Mouse (Mus musculus) midbrain, embryonic 15.5 days (tissue): ENCODE data around the gene Lhfpl3. TPM values are rescaled to one million over a fixed set of nuclear protein-coding genes. Genes with fewer than 3 reads are reported as not detected.
"Not testable (repeated sequence)": the region's sequence is repeated elsewhere in the genome, so short reads cannot be mapped to it uniquely, and the experiment has no call there.

ENCODE experiments used
- ATAC-seq: fragments of 200-750 bp; cut with Nextera tagmentation; replicated peaks from 2 replicates; pipeline ENCODE4 v1.8.0; 2017; ENCODE audit warnings: moderate TSS enrichment
- H3K27ac ChIP-seq: fragments of 300-500 bp; sonication (generic); 2 replicates; pipeline ENCODE4 v1.5.1; 2015; ENCODE audit warnings: mild to moderate bottlenecking, inconsistent platforms
- H3K27me3 ChIP-seq: fragments of 300-500 bp; sonication (generic); replicated peaks from 2 replicates; pipeline ENCODE4 v1.6.1; 2015; ENCODE audit warnings: inconsistent platforms
- H3K36me3 ChIP-seq: fragments of 300-500 bp; sonication (generic); replicated peaks from 2 replicates; pipeline ENCODE4 v1.6.1; 2015; ENCODE audit warnings: inconsistent platforms
- H3K4me1 ChIP-seq: fragments of 300-500 bp; sonication (generic); 2 replicates; pipeline ENCODE4 v1.6.1; 2015; ENCODE audit warnings: inconsistent platforms
- H3K4me2 ChIP-seq: fragments of 300-500 bp; sonication (generic); 2 replicates; pipeline ENCODE4 v1.6.1; 2015; ENCODE audit warnings: inconsistent platforms, mild to moderate bottlenecking, moderate library complexity
- H3K4me3 ChIP-seq: fragments of 300-500 bp; sonication (generic); 2 replicates; pipeline ENCODE4 v1.5.1; 2015; ENCODE audit warnings: mild to moderate bottlenecking, inconsistent platforms
- H3K9ac ChIP-seq: fragments of 300-500 bp; sonication (generic); 2 replicates; pipeline ENCODE4 v1.6.1; 2015; ENCODE audit warnings: mild to moderate bottlenecking, inconsistent platforms
- H3K9me3 ChIP-seq: fragments of 300-500 bp; sonication (generic); 2 replicates; pipeline ENCODE4 v1.6.1; 2016; ENCODE audit warnings: inconsistent platforms
- WGBS: fragments of 180-500 bp; shearing (Covaris S2); methylation state at CpG from one replicate; pipeline ENCODE4 v1.1.7; 2015; ENCODE audit warnings: mixed read lengths; 5-methylcytosine and 5-hydroxymethylcytosine counted together
- polyA plus RNA-seq: library from polyadenylated mRNA; unstranded; fragments of >200 nt; fragmentation: Nextera tagmentation; extraction: Ambion mirVana; gene quantifications from 2 replicates; pipeline ENCODE4 v1.2.1, GENCODE M21; 2015

The Lhfpl3 gene
- polyA plus RNA-seq = 20.8 and 21.0 TPM in 2 replicates

DNA sequence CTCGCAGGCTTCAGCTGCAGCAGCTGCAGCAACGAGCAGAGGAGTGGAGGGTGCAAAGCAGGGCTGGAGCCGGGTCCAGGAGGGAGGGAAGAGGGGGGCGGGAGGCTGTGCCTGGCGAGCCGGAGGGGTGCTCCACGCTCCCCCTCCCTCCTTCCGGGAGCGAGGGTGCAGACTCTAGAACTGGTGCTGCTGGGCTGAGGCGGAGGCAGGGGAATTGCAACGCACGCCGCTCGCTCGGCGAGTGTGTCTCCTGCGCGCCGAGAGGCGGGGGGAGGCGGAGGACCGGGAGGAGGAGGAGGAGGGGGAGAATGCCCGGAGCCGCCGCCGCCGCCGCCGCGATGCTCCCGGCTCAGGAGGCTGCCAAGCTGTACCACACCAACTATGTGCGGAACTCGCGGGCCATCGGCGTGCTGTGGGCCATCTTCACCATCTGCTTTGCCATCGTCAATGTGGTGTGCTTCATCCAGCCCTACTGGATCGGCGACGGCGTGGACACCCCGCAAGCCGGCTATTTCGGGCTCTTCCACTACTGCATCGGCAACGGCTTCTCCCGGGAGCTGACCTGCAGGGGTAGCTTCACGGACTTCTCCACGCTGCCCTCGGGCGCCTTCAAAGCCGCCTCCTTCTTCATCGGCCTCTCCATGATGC is at the start of gene Lhfpl3:
TSS of gene Lhfpl3 (plus strand) at position 175 of the 648 bp plus-strand sequence.
- H3K36me3 ChIP-seq = no peaks in the 10 kb centered on the region

DNA sequence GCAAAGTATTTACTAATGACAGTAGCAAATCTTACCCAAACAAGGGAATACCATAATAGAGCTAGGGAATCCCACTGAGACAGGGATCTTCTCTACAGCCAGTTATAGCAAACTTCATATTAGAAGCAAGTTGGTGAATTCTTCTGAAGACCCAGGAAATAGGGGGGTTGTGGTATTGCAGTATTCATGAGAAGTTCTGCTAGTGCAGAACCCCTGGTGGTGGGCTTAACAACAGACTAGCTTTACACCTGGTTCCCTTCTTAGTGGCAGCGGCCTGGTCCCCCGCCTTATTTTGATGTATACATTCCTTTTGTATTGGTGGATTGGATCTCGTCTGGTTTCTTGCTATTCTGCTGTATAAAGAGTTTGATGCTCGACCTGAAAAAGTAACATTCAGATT is 39.6 kb upstream of the Lhfpl3 start:
- H3K27ac ChIP-seq, H3K36me3 ChIP-seq, ATAC-seq, H3K27me3 ChIP-seq, H3K4me3 ChIP-seq, H3K4me2 ChIP-seq, H3K4me1 ChIP-seq, H3K9ac ChIP-seq, H3K9me3 ChIP-seq: not testable (repeated sequence)
- 85% methylated on average over 4 of the region's 4 CpGs for WGBS

More for the DNA sequence above, at the start of gene Lhfpl3:
- peak; percentile 95 for ATAC-seq
- peaks cover 8% of the 10 kb centered on the region; the same call in 1 of the 2 replicates for H3K27me3 ChIP-seq
- WGBS = under 1% methylated on average over 42 of the region's 53 CpGs
- H3K4me2 ChIP-seq = peak within 1 kb of the TSS; percentile 97
- H3K27ac ChIP-seq = peak within 1 kb of the TSS; percentile 81
- H3K4me3 ChIP-seq = peak within 1 kb of the TSS; percentile 92
- H3K4me1 ChIP-seq = peaks cover 8% of the 10 kb centered on the region
- H3K9me3 ChIP-seq = no peaks in the 10 kb centered on the region
- peak within 1 kb of the TSS; percentile 85 for H3K9ac ChIP-seq

DNA sequence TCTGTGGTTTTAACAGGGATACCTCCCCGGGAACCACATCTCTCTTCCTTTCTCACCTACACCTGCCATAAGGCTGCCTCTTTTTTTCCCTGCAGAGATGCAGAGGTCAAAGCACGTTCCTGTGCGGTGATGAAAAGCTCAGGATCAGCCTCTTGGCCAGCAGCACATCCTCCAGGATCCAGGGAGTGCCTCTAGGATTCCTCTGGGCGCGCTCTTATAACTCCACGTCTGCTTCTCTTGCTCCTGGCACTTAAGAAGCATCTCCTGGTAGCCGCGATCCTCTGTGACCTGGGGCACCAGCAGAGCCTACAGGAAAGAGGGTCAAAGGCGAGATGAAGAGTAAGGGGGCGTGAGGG is 352 bp upstream of the Lhfpl3 start:
- H3K4me3 ChIP-seq = peak overlapping the region; percentile 92
- ATAC-seq = peak; percentile 37; the same call in 1 of the 2 replicates
- peak overlapping the region; percentile 97 for H3K4me2 ChIP-seq
- peaks cover 8% of the 10 kb centered on the region; the same call in 1 of the 2 replicates for H3K27me3 ChIP-seq
- H3K27ac ChIP-seq = peak overlapping the region; percentile 81
- H3K9me3 ChIP-seq = no peaks in the 10 kb centered on the region
- under 1% methylated on average over 10 of the region's 10 CpGs for WGBS
- peak overlapping the region; percentile 85 for H3K9ac ChIP-seq
- peaks cover 8% of the 10 kb centered on the region for H3K4me1 ChIP-seq
- H3K36me3 ChIP-seq = no peaks in the 10 kb centered on the region

DNA sequence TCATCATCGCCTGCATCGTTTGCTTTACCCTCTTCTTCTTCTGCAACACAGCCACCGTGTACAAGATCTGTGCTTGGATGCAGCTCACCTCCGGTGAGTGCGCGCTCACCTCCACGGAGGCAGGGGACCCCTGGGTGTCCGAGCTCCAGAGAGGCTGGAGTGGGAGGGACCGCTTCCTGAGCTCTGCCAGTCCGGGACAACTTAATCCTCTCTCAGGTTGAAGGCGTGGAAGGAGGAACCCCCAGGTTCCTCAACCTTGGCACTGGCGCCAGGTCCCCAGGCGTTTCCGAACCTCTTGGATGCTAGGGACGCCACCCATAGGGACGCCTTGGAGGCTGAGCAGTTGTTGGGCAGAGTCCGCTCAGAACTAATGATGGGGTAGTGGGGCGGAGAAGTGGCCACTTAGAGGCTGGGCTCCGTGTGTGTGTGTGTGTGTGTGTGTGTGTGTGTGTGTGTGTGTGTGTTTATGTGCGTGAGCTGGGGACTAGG is 718 bp downstream of the Lhfpl3 start:
- H3K4me3 ChIP-seq = peak overlapping the region; percentile 92
- no peaks in the 10 kb centered on the region for H3K9me3 ChIP-seq
- ATAC-seq = peak; percentile 72
- peaks cover 8% of the 10 kb centered on the region; the same call in 1 of the 2 replicates for H3K27me3 ChIP-seq
- peak overlapping the region; percentile 97 for H3K4me2 ChIP-seq
- WGBS = under 1% methylated on average over 20 of the region's 20 CpGs
- H3K9ac ChIP-seq = peak overlapping the region; percentile 85
- H3K36me3 ChIP-seq = no peaks in the 10 kb centered on the region
- peak overlapping the region; percentile 81 for H3K27ac ChIP-seq
- peaks cover 8% of the 10 kb centered on the region for H3K4me1 ChIP-seq

DNA sequence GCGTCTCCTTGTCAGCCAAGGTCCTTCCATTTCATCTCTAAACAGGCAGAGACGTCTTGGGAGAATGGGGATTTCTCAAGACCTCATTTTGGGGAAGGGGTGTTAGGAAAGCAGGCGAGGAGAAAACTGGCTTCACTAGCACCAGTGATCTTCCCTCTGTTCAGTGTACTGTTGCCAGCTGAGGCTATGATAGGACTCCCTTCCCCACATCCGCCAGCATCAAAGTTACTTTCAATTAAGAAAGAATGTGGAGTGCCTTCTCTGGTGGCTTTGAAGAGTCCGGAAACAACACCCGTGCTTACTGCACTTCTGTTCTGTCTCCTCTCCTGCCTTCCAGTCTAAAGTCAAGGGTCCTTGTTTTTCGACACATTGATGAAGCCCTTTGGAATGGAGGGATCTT is 1.4 kb downstream of the Lhfpl3 start:
- Histone ChIP-seq H3K4me2 (peak overlapping the region; percentile 97), H3K9me3 (no peaks in the 10 kb centered on the region), H3K27me3 (peaks cover 8% of the 10 kb centered on the region; the same call in 1 of the 2 replicates), H3K4me1 (peaks cover 8% of the 10 kb centered on the region), H3K36me3 (no peaks in the 10 kb centered on the region), H3K27ac (no peak overlapping the region), H3K4me3 (peak overlapping the region; percentile 92), H3K9ac (peak overlapping the region; percentile 85)
- ATAC-seq = no peak
- 4% methylated on average over 7 of the region's 7 CpGs for WGBS

DNA sequence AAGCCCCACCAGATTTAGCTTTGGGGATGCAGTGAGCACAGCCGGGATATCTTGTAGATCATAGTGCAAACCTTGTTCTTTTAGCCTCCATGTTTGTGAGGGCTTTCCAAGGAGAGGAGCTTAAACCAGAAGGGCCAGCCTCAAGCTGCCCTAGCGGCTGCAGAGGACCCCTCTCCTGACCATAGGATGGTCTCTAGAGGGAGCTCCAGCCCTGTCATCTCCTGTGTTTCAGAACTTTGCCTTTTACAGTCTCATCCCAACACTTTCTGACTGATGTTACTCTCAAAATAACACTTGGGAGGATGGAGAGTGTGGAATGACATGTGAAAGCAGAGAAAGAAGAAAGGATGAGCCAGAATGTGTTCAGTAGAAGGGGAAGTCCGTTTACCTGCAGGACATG is 11.4 kb downstream of the Lhfpl3 start:
- Histone ChIP-seq H3K4me2 (no peak overlapping the region), H3K4me1 (no peaks in the 10 kb centered on the region), H3K27me3 (no peaks in the 10 kb centered on the region), H3K27ac (no peak overlapping the region), H3K9me3 (no peaks in the 10 kb centered on the region), H3K4me3 (no peak overlapping the region), H3K36me3 (no peaks in the 10 kb centered on the region), H3K9ac (no peak overlapping the region)
- 44% methylated on average over 3 of the region's 3 CpGs for WGBS
- no peak for ATAC-seq

DNA sequence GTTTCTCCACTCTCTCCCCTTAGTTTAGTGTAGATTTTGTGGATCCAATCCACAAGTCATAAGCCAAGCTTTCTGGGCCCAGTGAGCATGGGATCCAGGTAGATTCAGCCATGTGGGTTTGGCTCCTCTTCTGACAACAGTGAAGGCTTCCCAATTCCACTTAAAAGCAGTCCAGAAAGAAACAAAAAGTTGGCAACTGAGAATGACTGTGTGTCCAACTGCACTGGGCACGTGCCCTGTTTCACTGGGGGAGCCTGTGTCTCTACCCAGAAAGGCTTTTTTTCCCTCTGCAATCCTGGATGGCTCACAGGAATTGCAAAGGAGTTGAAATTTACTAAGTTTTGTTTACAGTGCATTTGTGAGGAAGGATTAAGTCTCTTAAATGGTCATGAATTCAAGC is 24.9 kb downstream of the Lhfpl3 start:
- no peak overlapping the region for H3K9ac ChIP-seq
- H3K9me3 ChIP-seq = no peaks in the 10 kb centered on the region
- H3K4me1 ChIP-seq = no peaks in the 10 kb centered on the region
- H3K27me3 ChIP-seq = no peaks in the 10 kb centered on the region
- H3K36me3 ChIP-seq = no peaks in the 10 kb centered on the region
- H3K4me2 ChIP-seq = no peak overlapping the region
- 54% methylated on average over 1 of the region's 1 CpGs for whole genome bisulfite sequencing
- H3K27ac ChIP-seq = no peak overlapping the region
- no peak overlapping the region for H3K4me3 ChIP-seq
- ATAC-seq = no peak

DNA sequence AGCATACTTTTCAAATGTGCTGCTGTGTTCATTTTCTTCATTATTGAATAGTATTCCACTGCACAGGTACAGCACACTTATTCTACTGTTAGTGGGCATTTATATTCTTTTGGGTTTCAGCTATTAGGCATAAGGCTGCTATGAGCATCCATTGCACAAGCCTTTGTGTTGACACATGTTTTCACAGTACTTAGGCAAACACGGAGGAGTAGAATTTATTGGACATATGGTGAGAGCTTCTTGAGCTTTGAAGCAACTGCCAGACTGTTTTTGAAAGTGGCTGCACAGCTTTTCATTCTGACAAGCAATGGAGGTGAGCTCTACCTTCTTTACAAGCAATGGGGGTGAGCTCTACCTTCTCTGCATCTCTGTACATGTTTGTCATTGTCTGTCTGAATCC is 49.5 kb downstream of the Lhfpl3 start:
- Histone ChIP-seq H3K36me3 (no peaks in the 10 kb centered on the region), H3K4me2 (no peak overlapping the region), H3K4me1 (no peaks in the 10 kb centered on the region), H3K27ac (no peak overlapping the region), H3K9me3 (no peaks in the 10 kb centered on the region), H3K9ac (no peak overlapping the region), H3K4me3 (no peak overlapping the region), H3K27me3 (no peaks in the 10 kb centered on the region)
- 71% methylated on average over 1 of the region's 1 CpGs for WGBS
- no peak for ATAC-seq

DNA sequence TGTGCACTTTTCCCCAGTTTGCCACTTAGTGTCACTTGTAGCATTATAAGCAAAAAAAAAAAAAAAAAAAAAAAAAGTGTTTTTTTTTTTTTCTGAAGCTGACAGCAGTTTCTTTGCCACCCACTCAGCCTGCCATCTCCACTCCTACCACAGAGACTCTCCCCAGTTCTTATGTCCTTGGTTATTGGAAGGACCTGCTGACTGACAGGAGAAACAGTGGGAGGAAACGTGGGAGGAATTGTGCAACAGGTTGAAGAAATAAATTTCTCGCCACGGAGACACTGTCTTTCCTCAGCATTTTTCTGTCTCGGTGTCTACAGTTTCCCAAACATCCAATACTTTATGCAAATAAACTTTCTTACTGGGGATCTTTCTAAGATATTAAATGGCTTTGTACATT is 67.6 kb downstream of the Lhfpl3 start:
- WGBS = 86% methylated on average over 4 of the region's 4 CpGs
- Histone ChIP-seq H3K36me3 (no peaks in the 10 kb centered on the region), H3K9me3 (no peaks in the 10 kb centered on the region), H3K4me2 (no peak overlapping the region), H3K27ac (no peak overlapping the region), H3K4me1 (no peaks in the 10 kb centered on the region), H3K27me3 (no peaks in the 10 kb centered on the region), H3K4me3 (no peak overlapping the region), H3K9ac (no peak overlapping the region)
- ATAC-seq = no peak

DNA sequence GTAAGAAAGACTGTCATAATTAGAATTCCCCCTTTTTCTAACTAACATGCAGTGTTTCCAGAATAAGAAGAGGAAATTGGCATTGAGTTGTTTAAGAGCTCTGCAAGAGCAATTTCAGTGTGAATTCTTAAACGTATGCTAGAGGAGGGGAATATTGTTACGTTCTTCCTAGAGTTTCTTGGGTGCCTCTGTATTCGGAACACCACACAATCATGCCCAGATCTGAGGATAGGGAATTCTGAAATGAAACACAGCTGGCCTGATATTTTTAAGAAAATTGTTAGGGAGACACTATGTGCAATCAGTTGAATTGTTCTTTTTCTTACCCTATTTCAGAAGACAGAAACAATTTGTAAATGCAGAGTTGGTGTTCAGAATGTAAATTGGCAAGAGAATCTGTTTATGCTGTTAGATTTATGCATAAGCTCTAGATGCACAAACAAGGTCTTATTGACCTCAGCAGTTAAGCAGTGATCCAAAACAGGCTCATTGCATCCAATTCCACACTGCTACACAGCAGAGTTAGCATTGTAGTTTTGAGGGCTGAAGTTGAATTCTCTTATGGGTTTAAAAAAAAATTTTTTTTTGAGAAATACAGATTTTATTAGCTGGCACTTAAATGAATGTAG is 84.1 kb downstream of the Lhfpl3 start:
- no peak for ATAC-seq
- H3K4me2 ChIP-seq = no peak overlapping the region
- no peak overlapping the region for H3K4me3 ChIP-seq
- no peaks in the 10 kb centered on the region for H3K4me1 ChIP-seq
- no peak overlapping the region for H3K9ac ChIP-seq
- H3K9me3 ChIP-seq = no peaks in the 10 kb centered on the region
- no peaks in the 10 kb centered on the region for H3K36me3 ChIP-seq
- H3K27ac ChIP-seq = no peak overlapping the region
- no peaks in the 10 kb centered on the region for H3K27me3 ChIP-seq
- 83% methylated on average over 3 of the region's 3 CpGs for WGBS

DNA sequence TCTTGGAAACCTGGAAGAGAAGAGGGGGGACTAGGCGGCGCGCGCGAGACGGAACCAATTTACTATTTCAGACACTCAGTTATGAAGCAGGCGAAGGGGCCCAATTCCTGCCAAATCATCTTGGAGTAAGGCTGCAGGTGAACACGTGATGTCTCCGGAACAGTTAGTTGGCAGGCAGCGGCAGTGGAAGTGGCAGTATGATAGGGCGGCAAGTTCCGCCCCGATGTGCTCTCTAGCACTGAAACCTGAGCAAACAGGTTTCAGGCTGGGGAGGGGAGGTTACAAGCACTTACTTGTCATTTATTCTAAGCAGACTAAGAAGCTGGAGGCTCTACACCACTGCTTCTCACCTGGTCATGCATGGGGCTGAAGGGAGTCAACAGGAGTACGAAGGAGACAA is 105.7 kb downstream of the Lhfpl3 start:
- Histone ChIP-seq H3K4me3 (no peak overlapping the region), H3K27me3 (no peaks in the 10 kb centered on the region), H3K4me1 (no peaks in the 10 kb centered on the region), H3K36me3 (no peaks in the 10 kb centered on the region), H3K9me3 (no peaks in the 10 kb centered on the region), H3K9ac (no peak overlapping the region), H3K27ac (no peak overlapping the region), H3K4me2 (no peak overlapping the region)
- no peak for ATAC-seq
- WGBS = 62% methylated on average over 14 of the region's 14 CpGs

DNA sequence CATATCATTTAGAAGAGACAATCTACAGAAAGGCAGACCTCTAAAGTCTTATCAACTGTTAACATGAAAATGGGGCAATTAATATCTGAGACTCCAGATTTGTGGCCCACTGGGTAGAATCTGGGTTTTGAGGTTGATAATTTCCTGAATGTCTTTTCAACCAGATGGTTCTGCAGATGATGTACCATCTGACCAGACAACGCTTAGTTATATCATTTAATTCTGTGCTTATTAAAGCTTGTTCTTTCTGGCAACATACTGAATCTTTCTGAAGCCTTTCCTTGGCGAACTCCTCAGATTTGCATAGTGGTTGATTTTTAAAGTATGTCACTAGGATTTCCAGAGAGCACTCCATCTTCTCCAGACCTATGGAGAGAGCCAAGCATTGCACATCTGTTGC is 107.6 kb downstream of the Lhfpl3 start:
- Histone ChIP-seq H3K9me3 (no peaks in the 10 kb centered on the region), H3K4me2 (no peak overlapping the region), H3K36me3 (no peaks in the 10 kb centered on the region), H3K4me1 (no peaks in the 10 kb centered on the region), H3K27me3 (no peaks in the 10 kb centered on the region), H3K9ac (no peak overlapping the region), H3K4me3 (no peak overlapping the region), H3K27ac (no peak overlapping the region)
- ATAC-seq = no peak
- WGBS = 93% methylated on average over 2 of the region's 2 CpGs

DNA sequence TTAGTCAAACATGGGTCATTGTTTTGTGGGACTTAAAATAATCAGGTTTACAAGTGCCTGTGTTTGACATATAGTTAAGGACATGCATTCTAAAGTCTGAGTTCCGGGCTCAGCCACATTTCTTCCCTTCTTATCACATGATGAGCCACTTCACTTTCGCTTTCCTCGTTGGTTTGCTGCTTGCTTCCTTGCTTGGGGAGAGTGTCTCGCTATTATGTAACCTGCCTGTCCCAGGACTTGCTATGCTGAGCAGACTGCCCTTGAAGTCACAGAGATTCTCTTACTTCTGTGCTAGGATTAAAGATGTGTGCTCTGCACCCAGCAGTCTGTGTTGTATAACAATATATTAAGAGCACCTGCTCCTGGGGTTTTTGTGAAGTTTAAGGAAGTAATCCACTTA is 110.6 kb downstream of the Lhfpl3 start:
- Histone ChIP-seq H3K27me3 (no peaks in the 10 kb centered on the region), H3K4me1 (no peaks in the 10 kb centered on the region), H3K4me2 (no peak overlapping the region), H3K36me3 (no peaks in the 10 kb centered on the region), H3K9ac (no peak overlapping the region), H3K27ac (no peak overlapping the region), H3K4me3 (no peak overlapping the region), H3K9me3 (no peaks in the 10 kb centered on the region)
- 84% methylated on average over 4 of the region's 4 CpGs for WGBS
- no peak for ATAC-seq
